Mouse (Mus musculus) CH12.LX (cell line): ENCODE data around the gene Triml1. TPM values are rescaled to one million over a fixed set of nuclear protein-coding genes. Genes with fewer than 3 reads are reported as not detected.

ENCODE experiments used
- DNase-seq: peaks from one replicate; pipeline ENCODE4 v3.0.0-alpha.2; 2013; ENCODE audit errors: extremely low read depth
- H3K27ac ChIP-seq: 2 replicates; pipeline ENCODE4 v1.5.1; 2012; ENCODE audit warnings: low read depth, mild to moderate bottlenecking, control low read depth, moderate library complexity; ENCODE audit not compliant: insufficient read depth
- H3K27me3 ChIP-seq: replicated peaks from 2 replicates; pipeline ENCODE3; 2012; ENCODE audit warnings: inconsistent platforms
- H3K36me3 ChIP-seq, 2 experiments: replicated peaks in 1 of 2; 2 replicates each; pipeline versions ENCODE3 to v1.6.1; 2012; ENCODE audit warnings: inconsistent platforms in 1 of 2, low read length in 1 of 2, mild to moderate bottlenecking in 1 of 2, mixed read lengths in 1 of 2, moderate library complexity in 1 of 2; ENCODE audit not compliant: control insufficient read depth in 1 of 2, insufficient read depth in 1 of 2
- H3K4me1 ChIP-seq, 2 experiments: 2 replicates each; pipeline ENCODE4 v1.6.1; 2012; ENCODE audit warnings: inconsistent platforms in 1 of 2, moderate library complexity in 1 of 2; ENCODE audit not compliant: insufficient read depth in 2 of 2, control insufficient read depth in 1 of 2
- H3K4me2 ChIP-seq: 2 replicates; pipeline ENCODE4 v1.6.1; 2012; ENCODE audit warnings: low read depth, mild to moderate bottlenecking, control low read depth; ENCODE audit not compliant: poor library complexity, insufficient read depth, severe bottlenecking
- H3K4me3 ChIP-seq, 3 experiments: fragments of 150-350 bp in 1 of 3; sonication (generic) in 1 of 3; replicated peaks in 1 of 3; 2 replicates each; pipeline versions ENCODE3 to v1.5.1; 2011 to 2012; ENCODE audit warnings: low read depth in 2 of 3, low read length in 2 of 3, mild to moderate bottlenecking in 2 of 3, moderate library complexity in 2 of 3, control low read depth in 1 of 3, improper control_type of control experiment in 1 of 3, inconsistent platforms in 1 of 3, mixed read lengths in 1 of 3; ENCODE audit not compliant: poor library complexity in 1 of 3
- H3K79me2 ChIP-seq: replicated peaks from 2 replicates; pipeline ENCODE4 v1.6.1; 2012; ENCODE audit warnings: mild to moderate bottlenecking, moderate library complexity; ENCODE audit not compliant: control insufficient read depth, poor library complexity, insufficient read depth, severe bottlenecking; ENCODE audit errors: extremely low read depth
- H3K9ac ChIP-seq: 2 replicates; pipeline ENCODE4 v1.6.1; 2012; ENCODE audit warnings: low read depth, mild to moderate bottlenecking, control low read depth, moderate library complexity; ENCODE audit not compliant: insufficient read depth
- H3K9me3 ChIP-seq: replicated peaks from 2 replicates; pipeline ENCODE3; 2012; ENCODE audit warnings: low read length, inconsistent platforms, mixed read lengths
- CHD2 ChIP-seq: IDR thresholded peaks from 2 replicates; pipeline ENCODE4 v1.6.1; 2011; ENCODE audit warnings: low read length, improper control_type of control experiment
- CTCF ChIP-seq, 2 experiments: IDR thresholded peaks in 1 of 2; conservative IDR thresholded peaks in 1 of 2; 2 replicates each; pipeline ENCODE4 v1.5.1; 2011 to 2012; ENCODE audit warnings: low read depth in 2 of 2, low read length in 2 of 2, improper control_type of control experiment in 1 of 2, inconsistent platforms in 1 of 2, mild to moderate bottlenecking in 1 of 2, moderate library complexity in 1 of 2
- ELF1 ChIP-seq: IDR thresholded peaks from 2 replicates; pipeline ENCODE4 v1.6.1; 2014; ENCODE audit warnings: low read depth, mild to moderate bottlenecking, inconsistent platforms, low read length, improper control_type of control experiment
- HCFC1 ChIP-seq: IDR thresholded peaks from 2 replicates; pipeline ENCODE4 v1.6.1; 2012; ENCODE audit warnings: low read depth, mild to moderate bottlenecking, inconsistent platforms, low read length, improper control_type of control experiment
- JUND ChIP-seq: conservative IDR thresholded peaks from 2 replicates; pipeline ENCODE4 v1.6.1; 2011; ENCODE audit warnings: low read depth, low read length, improper control_type of control experiment
- KAT2A ChIP-seq: IDR thresholded peaks from 2 replicates; pipeline ENCODE4 v1.6.1; 2012; ENCODE audit warnings: low read length, improper control_type of control experiment, inconsistent platforms; ENCODE audit not compliant: insufficient replicate concordance
- MAFK ChIP-seq: IDR thresholded peaks from 2 replicates; pipeline ENCODE4 v1.6.1; 2011; ENCODE audit warnings: low read length, improper control_type of control experiment; ENCODE audit not compliant: insufficient replicate concordance
- MAX ChIP-seq: IDR thresholded peaks from 2 replicates; pipeline ENCODE4 v1.6.1; 2011; ENCODE audit warnings: low read length, improper control_type of control experiment
- MYC ChIP-seq: IDR thresholded peaks from 2 replicates; pipeline ENCODE4 v1.6.1; 2011; ENCODE audit warnings: low read depth, mild to moderate bottlenecking, improper control_type of control experiment, low read length
- NELFE ChIP-seq: IDR thresholded peaks from 2 replicates; pipeline ENCODE4 v1.6.1; 2011; ENCODE audit warnings: low read depth, low read length, improper control_type of control experiment
- POLR2A ChIP-seq: IDR thresholded peaks from 2 replicates; pipeline ENCODE4 v1.6.1; 2011; ENCODE audit warnings: low read depth, mild to moderate bottlenecking, improper control_type of control experiment, low read length
- RCOR1 ChIP-seq: conservative IDR thresholded peaks from 2 replicates; pipeline ENCODE4 v1.6.1; 2012; ENCODE audit warnings: low read depth, mild to moderate bottlenecking, inconsistent platforms, low read length, improper control_type of control experiment
- SIN3A ChIP-seq: IDR thresholded peaks from 2 replicates; pipeline ENCODE4 v1.6.1; 2012; ENCODE audit warnings: low read length, improper control_type of control experiment, inconsistent platforms
- SMC3 ChIP-seq: IDR thresholded peaks from 2 replicates; pipeline ENCODE4 v1.6.1; 2011; ENCODE audit warnings: low read depth, low read length, improper control_type of control experiment
- TBP ChIP-seq: conservative IDR thresholded peaks from 2 replicates; pipeline ENCODE4 v1.6.1; 2011; ENCODE audit warnings: low read depth, low read length, improper control_type of control experiment
- USF2 ChIP-seq: conservative IDR thresholded peaks from 2 replicates; pipeline ENCODE4 v1.6.1; 2011; ENCODE audit warnings: low read depth, low read length, improper control_type of control experiment
- ZKSCAN1 ChIP-seq: IDR thresholded peaks from 2 replicates; pipeline ENCODE4 v1.6.1; 2012; ENCODE audit warnings: low read depth, inconsistent platforms, low read length, improper control_type of control experiment, borderline replicate concordance
- ZMIZ1 ChIP-seq: IDR thresholded peaks from 2 replicates; pipeline ENCODE4 v1.6.1; 2012; ENCODE audit warnings: low read depth, mild to moderate bottlenecking, inconsistent platforms, low read length, improper control_type of control experiment
- ZNF384 ChIP-seq: IDR thresholded peaks from 2 replicates; pipeline ENCODE4 v1.6.1; 2012; ENCODE audit warnings: low read depth, low read length, improper control_type of control experiment, inconsistent platforms
- dilution Hi-C: fragments of 300-500 bp; cut with MboI; formaldehyde crosslinking; loops from 2 replicates; pipeline ENCODE4 v1.14.3; 2020; ENCODE audit warnings: low sequenced_read_pairs; ENCODE audit not compliant: extremely low pct_unique_long_range_greater_than_20kb, extremely low pct_ligation_motif_present
- in situ Hi-C: fragments of 300-500 bp; cut with MboI; formaldehyde crosslinking; loops from 3 replicates; pipeline ENCODE4 v1.14.3; 2019; ENCODE audit warnings: low sequenced_read_pairs, low pct_ligation_motif_present, low pct_unique_long_range_greater_than_20kb, mixed read lengths
- polyA plus RNA-seq: library from polyadenylated mRNA; unstranded; fragments of >175 nt; gene quantifications from 2 replicates; pipeline ENCODE4 v1.2.1, GENCODE M21; 2012; ENCODE audit warnings: low read depth; ENCODE audit not compliant: insufficient read length
- total RNA-seq, 2 experiments: library from RNA; depleted of rRNA; stranded (reverse); fragments of 300-350 nt in 1 of 2; fragments of >200 nt in 1 of 2; gene quantifications; 2 replicates each; pipeline ENCODE4 v1.2.3; 2012 to 2014

Triml1 gene
- not detected in 2 replicates for total RNA-seq (2012; rRNA removed)
- not detected in 2 replicates for total RNA-seq (2014; rRNA removed)
- polyA plus RNA-seq: not detected in 2 replicates

DNA sequence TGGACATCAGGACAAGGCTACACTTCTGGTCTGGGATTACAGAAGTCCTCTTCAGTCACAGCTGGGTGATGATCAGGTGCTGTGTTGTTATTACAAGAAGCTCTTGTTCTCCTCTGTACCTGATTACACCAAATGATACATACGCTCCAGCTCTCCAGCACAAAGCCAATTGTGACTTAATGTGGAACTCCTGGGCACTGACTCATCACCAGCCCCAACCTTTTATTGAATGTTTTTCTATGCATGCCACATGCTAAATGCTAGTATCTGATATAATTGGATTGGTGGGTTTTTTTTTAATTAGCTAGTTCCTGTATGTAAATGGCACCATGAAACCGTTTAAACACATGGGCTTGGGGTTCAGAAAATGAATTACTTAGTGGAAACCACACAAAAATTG, at the start of gene Triml1:
Gene Triml1, minus strand, starts transcription at position 101 of the 400 bp plus-strand sequence.
- DNase-seq: no peak
- Histone ChIP-seq H3K36me3 (no peaks in the 10 kb centered on the region), H3K4me1 (no peaks in the 10 kb centered on the region), H3K79me2 (no peaks in the 10 kb centered on the region), H3K27me3 (no peaks in the 10 kb centered on the region), H3K9ac (no peak within 1 kb of the TSS), H3K9me3 (peaks cover 53% of the 10 kb centered on the region), H3K4me3 (no peak within 1 kb of the TSS), H3K4me2 (no peak within 1 kb of the TSS), H3K27ac (no peak within 1 kb of the TSS)
- dilution Hi-C loops: no loop called here
- TF ChIP-seq HCFC1: no peak
- no peak for TF ChIP-seq JUND
- no peak for TF ChIP-seq RCOR1
- TF ChIP-seq MYC: no peak
- no peak for TF ChIP-seq MAFK
- TF ChIP-seq ZNF384: no peak
- TF ChIP-seq POLR2A: no peak
- no peak for TF ChIP-seq NELFE
- in situ Hi-C loops: no loop called here

DNA sequence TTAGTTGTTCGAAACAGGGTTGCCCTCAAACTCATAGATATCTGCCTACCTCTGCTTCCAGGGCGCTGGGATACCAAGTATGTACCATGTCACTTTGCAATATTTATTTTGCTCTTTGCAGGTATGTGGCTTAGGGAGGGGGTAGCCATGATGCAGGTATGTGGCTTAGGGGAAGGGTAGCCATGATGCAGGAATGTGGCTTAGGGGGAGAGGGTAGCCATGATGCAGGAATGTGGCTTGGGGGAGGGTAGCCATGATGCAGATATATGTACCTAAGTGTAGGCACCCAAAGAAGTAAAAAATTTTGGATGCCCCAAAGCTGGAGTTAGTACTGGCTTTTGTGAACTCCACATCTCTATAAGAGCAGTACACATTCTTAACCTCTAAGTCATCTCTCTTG, 41.0 kb upstream of the Triml1 start:
- TF ChIP-seq USF2: no peak
- no peak for TF ChIP-seq HCFC1
- no peak for TF ChIP-seq POLR2A
- TF ChIP-seq CHD2: no peak
- no peak for TF ChIP-seq ZMIZ1
- TF ChIP-seq SMC3: no peak
- no peak for TF ChIP-seq MYC
- no peak for TF ChIP-seq CTCF (conservative IDR thresholded peaks at IDR 0.05 in 1 of 2, IDR thresholded peaks at IDR 0.05 in 1 of 2; ENCODE audit: low read depth in 2 of 2, low read length in 2 of 2)
- TF ChIP-seq, all 38 proteins: peak for 0
- no peak for DNase-seq
- peaks cover 49% of the 10 kb centered on the region for H3K9me3 ChIP-seq
- H3K9ac ChIP-seq: no peak overlapping the region
- no peak overlapping the region for H3K4me2 ChIP-seq
- H3K79me2 ChIP-seq: no peaks in the 10 kb centered on the region
- no peaks in the 10 kb centered on the region for H3K27me3 ChIP-seq
- H3K27ac ChIP-seq: no peak overlapping the region
- H3K36me3 ChIP-seq: no peaks in the 10 kb centered on the region
- in situ Hi-C loops (no loop called here), dilution Hi-C loops (no loop called here)
- no peak overlapping the region for H3K4me3 ChIP-seq
- H3K4me1 ChIP-seq: no peaks in the 10 kb centered on the region

DNA sequence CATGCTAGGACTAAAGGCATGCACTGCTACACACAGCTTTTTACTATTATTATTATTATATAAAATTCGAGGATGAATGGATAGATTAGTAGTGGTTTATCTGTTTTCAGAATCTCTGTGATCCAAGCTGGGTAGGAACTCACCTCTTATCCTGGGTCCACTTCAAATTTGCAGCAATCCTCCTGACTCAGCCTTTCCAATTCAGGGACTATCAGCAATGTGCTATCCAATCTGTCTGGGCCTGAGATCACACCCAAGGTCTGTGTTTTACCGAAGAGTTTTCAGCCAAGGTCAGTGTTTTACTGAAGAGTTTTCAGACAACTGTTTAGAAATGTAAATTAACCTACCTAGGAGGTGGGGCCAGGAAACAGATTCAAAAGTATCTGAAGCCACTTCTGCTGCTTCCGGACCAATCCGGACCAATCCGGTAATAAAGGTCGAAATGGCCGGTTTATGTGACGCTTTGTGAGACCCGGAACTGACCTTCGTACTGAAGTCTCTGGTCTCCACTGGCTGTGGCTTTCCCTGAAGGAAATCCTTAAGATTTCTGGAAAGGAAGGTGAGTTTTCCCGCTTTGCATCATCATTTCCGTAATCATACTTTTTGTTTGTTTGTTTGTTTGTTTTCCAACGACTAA, 38.9 kb upstream of the Triml1 start, which contains the start of gene Triml2:
Gene Triml2, plus strand, starts transcription at position 488 of the 637 bp plus-strand sequence.
- Histone ChIP-seq H3K9me3 (peaks cover 50% of the 10 kb centered on the region), H3K4me3 (no peak within 1 kb of the TSS), H3K27me3 (no peaks in the 10 kb centered on the region), H3K9ac (no peak within 1 kb of the TSS), H3K79me2 (no peaks in the 10 kb centered on the region), H3K4me1 (no peaks in the 10 kb centered on the region), H3K36me3 (no peaks in the 10 kb centered on the region), H3K27ac (no peak within 1 kb of the TSS), H3K4me2 (no peak within 1 kb of the TSS)
- dilution Hi-C loops (no loop called here), in situ Hi-C loops (no loop called here)
- no peak for DNase-seq
- TF ChIP-seq ZKSCAN1: no peak
- TF ChIP-seq TBP: no peak
- no peak for TF ChIP-seq MAX
- TF ChIP-seq HCFC1: no peak
- TF ChIP-seq ELF1: no peak
- no peak for TF ChIP-seq KAT2A
- TF ChIP-seq ZMIZ1: no peak
- no peak for TF ChIP-seq SIN3A
- no peak for TF ChIP-seq RCOR1
